Mouse (Mus musculus): Measurements from ENCODE around the gene Glt8d1. TPM values are rescaled to one million over a fixed set of nuclear protein-coding genes. Genes with fewer than 3 reads are reported as not detected.

Glt8d1 gene
- polyA plus RNA-seq, 1 experiment = 36.4 TPM

GRCm38 (mm10) chr14:31013928-31014327 is 12.7 kb downstream of the Glt8d1 start:
- Histone ChIP-seq H3K36me3 (ENCODE audit: control insufficient read depth, insufficient read depth, low read length, poor library complexity, severe bottlenecking) (peaks cover 78% of the 10 kb centered on the region), H3K4me1 (ENCODE audit: control insufficient read depth, insufficient read depth, low read length) (peaks cover 1% of the 10 kb centered on the region), H3K4me3 (ENCODE audit: low read depth, low read length) (no peak overlapping the region), H3K27me3 (ENCODE audit: control insufficient read depth, insufficient read depth, low read length, poor library complexity, severe bottlenecking) (no peaks in the 10 kb centered on the region), H3K9me3 (replicated peaks; ENCODE audit: control insufficient read depth, insufficient read depth, low read length, poor library complexity, severe bottlenecking) (no peaks in the 10 kb centered on the region; the same call in 1 of the 2 replicates), H3K9ac (ENCODE audit: low read depth, poor library complexity, severe bottlenecking) (no peak overlapping the region), H3K27ac (ENCODE audit: insufficient read depth, low read length) (no peak overlapping the region)
- TF ChIP-seq EP300 (IDR thresholded peaks at IDR 0.05; ENCODE audit: insufficient read depth, low read depth, low read length) (no peak), CTCF (IDR thresholded peaks at IDR 0.05; ENCODE audit: low read depth, low read length) (no peak), POLR2A (IDR thresholded peaks at IDR 0.05; ENCODE audit: insufficient read depth, low read length) (no peak)

- no peak overlapping the region for H3K27ac ChIP-seq (ENCODE audit: insufficient read depth, low read length)
- H3K36me3 ChIP-seq (ENCODE audit: control insufficient read depth, insufficient read depth, low read length, poor library complexity, severe bottlenecking) = peaks cover 70% of the 10 kb centered on the region
Observed at GRCm38 (mm10) chr14:31016063-31016462, 14.9 kb downstream of the Glt8d1 start.

GRCm38 (mm10) chr14:31017854-31018253 is 16.7 kb downstream of the Glt8d1 start:
- Histone ChIP-seq H3K9me3 (replicated peaks; ENCODE audit: control insufficient read depth, insufficient read depth, low read length, poor library complexity, severe bottlenecking) (no peaks in the 10 kb centered on the region; the same call in 1 of the 2 replicates), H3K36me3 (ENCODE audit: control insufficient read depth, insufficient read depth, low read length, poor library complexity, severe bottlenecking) (peaks cover 56% of the 10 kb centered on the region), H3K9ac (ENCODE audit: low read depth, poor library complexity, severe bottlenecking) (peak overlapping the region; percentile 98), H3K27ac (ENCODE audit: insufficient read depth, low read length) (peak overlapping the region; percentile 59; the same call in 1 of the 2 replicates), H3K27me3 (ENCODE audit: control insufficient read depth, insufficient read depth, low read length, poor library complexity, severe bottlenecking) (no peaks in the 10 kb centered on the region), H3K4me3 (ENCODE audit: low read depth, low read length) (peak overlapping the region; percentile 98), H3K4me1 (ENCODE audit: control insufficient read depth, insufficient read depth, low read length) (peaks cover 1% of the 10 kb centered on the region)
- TF ChIP-seq CTCF (IDR thresholded peaks at IDR 0.05; ENCODE audit: low read depth, low read length) (peak; percentile 6), EP300 (IDR thresholded peaks at IDR 0.05; ENCODE audit: insufficient read depth, low read depth, low read length) (no peak), POLR2A (IDR thresholded peaks at IDR 0.05; ENCODE audit: insufficient read depth, low read length) (no peak)

More at GRCm38 (mm10) chr14:31016063-31016462, 14.9 kb downstream of the Glt8d1 start:
- no peak overlapping the region for H3K4me3 ChIP-seq (ENCODE audit: low read depth, low read length)
- H3K4me1 ChIP-seq (ENCODE audit: control insufficient read depth, insufficient read depth, low read length) = peaks cover 1% of the 10 kb centered on the region
- H3K9ac ChIP-seq (ENCODE audit: low read depth, poor library complexity, severe bottlenecking) = peak overlapping the region; percentile 98
- no peaks in the 10 kb centered on the region; the same call in 1 of the 2 replicates for H3K9me3 ChIP-seq (replicated peaks; ENCODE audit: control insufficient read depth, insufficient read depth, low read length, poor library complexity, severe bottlenecking)
- no peaks in the 10 kb centered on the region for H3K27me3 ChIP-seq (ENCODE audit: control insufficient read depth, insufficient read depth, low read length, poor library complexity, severe bottlenecking)
- TF ChIP-seq EP300 (IDR thresholded peaks at IDR 0.05; ENCODE audit: insufficient read depth, low read depth, low read length) (no peak), CTCF (IDR thresholded peaks at IDR 0.05; ENCODE audit: low read depth, low read length) (no peak), POLR2A (IDR thresholded peaks at IDR 0.05; ENCODE audit: insufficient read depth, low read length) (no peak)

- H3K36me3 ChIP-seq (ENCODE audit: control insufficient read depth, insufficient read depth, low read length, poor library complexity, severe bottlenecking) = peaks cover 49% of the 10 kb centered on the region
Observed at GRCm38 (mm10) chr14:31018860-31019291, 17.7 kb downstream of the Glt8d1 start, which contains the start of the genes Pbrm1 and Gnl3. TSS of gene Pbrm1 (plus strand) at chr14:31019138. TSS of gene Gnl3 (minus strand) at chr14:31019152.

GRCm38 (mm10) chr14:31019331-31020205 is 18.4 kb downstream of the Glt8d1 start:
- Histone ChIP-seq H3K9ac (ENCODE audit: low read depth, poor library complexity, severe bottlenecking) (peak overlapping the region; percentile 98), H3K36me3 (ENCODE audit: control insufficient read depth, insufficient read depth, low read length, poor library complexity, severe bottlenecking) (peaks cover 44% of the 10 kb centered on the region), H3K4me3 (ENCODE audit: low read depth, low read length) (peak overlapping the region; percentile 96), H3K4me1 (ENCODE audit: control insufficient read depth, insufficient read depth, low read length) (peaks cover 1% of the 10 kb centered on the region), H3K27me3 (ENCODE audit: control insufficient read depth, insufficient read depth, low read length, poor library complexity, severe bottlenecking) (no peaks in the 10 kb centered on the region), H3K9me3 (replicated peaks; ENCODE audit: control insufficient read depth, insufficient read depth, low read length, poor library complexity, severe bottlenecking) (no peaks in the 10 kb centered on the region; the same call in 1 of the 2 replicates), H3K27ac (ENCODE audit: insufficient read depth, low read length) (peak overlapping the region; percentile 44)
- TF ChIP-seq EP300 (IDR thresholded peaks at IDR 0.05; ENCODE audit: insufficient read depth, low read depth, low read length) (no peak), CTCF (IDR thresholded peaks at IDR 0.05; ENCODE audit: low read depth, low read length) (no peak), POLR2A (IDR thresholded peaks at IDR 0.05; ENCODE audit: insufficient read depth, low read length) (no peak)

More at GRCm38 (mm10) chr14:31018860-31019291, 17.7 kb downstream of the Glt8d1 start, which contains the start of the genes Pbrm1 and Gnl3:
- Histone ChIP-seq H3K9me3 (replicated peaks; ENCODE audit: control insufficient read depth, insufficient read depth, low read length, poor library complexity, severe bottlenecking) (no peaks in the 10 kb centered on the region; the same call in 1 of the 2 replicates), H3K4me1 (ENCODE audit: control insufficient read depth, insufficient read depth, low read length) (peaks cover 1% of the 10 kb centered on the region), H3K27ac (ENCODE audit: insufficient read depth, low read length) (peak within 1 kb of the TSS; percentile 77), H3K9ac (ENCODE audit: low read depth, poor library complexity, severe bottlenecking) (peak within 1 kb of the TSS; percentile 98), H3K4me3 (ENCODE audit: low read depth, low read length) (peak within 1 kb of the TSS; percentile 98), H3K27me3 (ENCODE audit: control insufficient read depth, insufficient read depth, low read length, poor library complexity, severe bottlenecking) (no peaks in the 10 kb centered on the region)
- TF ChIP-seq CTCF (IDR thresholded peaks at IDR 0.05; ENCODE audit: low read depth, low read length) = no peak
- peak; percentile 56; the same call in 1 of the 2 replicates for TF ChIP-seq EP300 (IDR thresholded peaks at IDR 0.05; ENCODE audit: insufficient read depth, low read depth, low read length)
- TF ChIP-seq POLR2A (IDR thresholded peaks at IDR 0.05; ENCODE audit: insufficient read depth, low read length) = peak; percentile 95
